Mouse (Mus musculus): ENCODE data around the gene Capn3. TPM values are rescaled to one million over a fixed set of nuclear protein-coding genes. Genes with fewer than 3 reads are reported as not detected.

Gene Capn3
- polyA plus RNA-seq, 1 experiment from 2014 or later, result 6.7 TPM

Other genes with a start within 250 kb of the Capn3 start
- gene Pla2g4e, start 210.7 kb upstream of the Capn3 start, polyA plus RNA-seq (2014; fragmentation: Nextera tagmentation; extraction: Ambion mirVana), result 0.71 and 0.77 TPM in 2 replicates
- 0.07 and 0.15 TPM in 2 replicates for gene Pla2g4d, start 166.8 kb upstream of the Capn3 start, polyA plus RNA-seq (2014; fragmentation: Nextera tagmentation; extraction: Ambion mirVana)
- 1.7 and 2.5 TPM in 2 replicates for gene Pla2g4f, start 141.9 kb upstream of the Capn3 start, polyA plus RNA-seq (2014; fragmentation: Nextera tagmentation; extraction: Ambion mirVana)
- 22.3 and 27.0 TPM in 2 replicates for gene Vps39, start 102.9 kb upstream of the Capn3 start, polyA plus RNA-seq (2014; fragmentation: Nextera tagmentation; extraction: Ambion mirVana)
- 8.7 and 9.4 TPM in 2 replicates for gene Ganc, start 52.1 kb upstream of the Capn3 start, polyA plus RNA-seq (2014; fragmentation: Nextera tagmentation; extraction: Ambion mirVana)
- 9.7 and 11.1 TPM in 2 replicates for gene Tmem87a, start 51.9 kb upstream of the Capn3 start, polyA plus RNA-seq (2014; fragmentation: Nextera tagmentation; extraction: Ambion mirVana)
- 65.4 and 70.5 TPM in 2 replicates for gene Zfp106, start 107.8 kb downstream of the Capn3 start, polyA plus RNA-seq (2014; fragmentation: Nextera tagmentation; extraction: Ambion mirVana)
- gene Snap23, start 111.7 kb downstream of the Capn3 start, polyA plus RNA-seq (2014; fragmentation: Nextera tagmentation; extraction: Ambion mirVana), result 47.8 and 51.2 TPM in 2 replicates
- gene Haus2, start 153.4 kb downstream of the Capn3 start, polyA plus RNA-seq (2014; fragmentation: Nextera tagmentation; extraction: Ambion mirVana), result 17.7 and 22.7 TPM in 2 replicates
- 16.7 and 19.9 TPM in 2 replicates for gene Lrrc57, start 153.5 kb downstream of the Capn3 start, polyA plus RNA-seq (2014; fragmentation: Nextera tagmentation; extraction: Ambion mirVana)
- gene Stard9, start 173.1 kb downstream of the Capn3 start, polyA plus RNA-seq (2014; fragmentation: Nextera tagmentation; extraction: Ambion mirVana), result 8.6 and 9.2 TPM in 2 replicates

Data from embryonic facial prominence, embryonic 14.5 days (tissue).